Mouse (Mus musculus) retina, postnatal 1 day (tissue): ENCODE measurements around the gene Gdpd5.

Source experiments
- DNase-seq: peaks from one replicate; pipeline ENCODE4 v3.0.0-alpha.2; 2012

The Gdpd5 gene

DNA sequence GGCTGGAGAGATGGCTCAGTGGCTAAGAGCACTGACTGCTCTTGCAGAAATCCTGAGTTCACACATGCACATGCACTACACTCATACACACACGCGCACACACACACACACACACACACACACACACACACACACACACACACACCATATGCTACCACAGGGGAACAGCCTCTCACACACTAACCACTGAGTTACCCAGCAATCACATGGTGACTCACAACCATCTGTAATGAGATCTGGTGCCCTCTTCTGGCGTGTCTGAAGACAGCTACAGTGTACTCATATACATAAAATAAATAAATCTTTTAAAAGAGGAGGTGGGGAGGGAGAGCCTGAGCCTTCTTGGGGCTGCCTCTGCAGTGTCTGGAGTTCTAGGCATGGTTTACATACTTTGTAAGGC is 6.9 kb upstream of the Gdpd5 start:
- DNase-seq: peak; percentile 58

- peak; percentile 65 for DNase-seq
Observed at GRCm38 (mm10) chr7:99375455-99375854, 5.8 kb upstream of the Gdpd5 start.

DNA sequence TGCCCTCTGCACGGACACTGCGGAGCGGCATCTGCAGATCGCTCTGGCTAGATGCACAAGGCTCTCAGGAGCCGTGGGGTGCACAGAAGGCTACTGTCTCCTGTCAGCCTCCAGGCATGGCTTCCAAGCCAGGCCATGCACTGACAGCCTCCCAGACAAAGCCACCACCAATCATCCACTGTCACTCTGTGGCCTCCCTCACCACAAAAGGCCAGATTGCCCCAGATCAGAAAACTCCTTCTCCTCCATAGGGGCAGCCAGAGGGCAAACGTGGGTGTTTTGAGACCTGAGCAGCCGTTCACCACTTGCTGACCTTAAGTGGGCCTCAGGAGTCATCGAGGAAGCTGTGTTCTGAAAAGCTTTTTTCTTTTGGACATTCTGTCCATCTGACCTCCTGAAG is 2.3 kb upstream of the Gdpd5 start:
- DNase-seq: no peak

GRCm38 (mm10) chr7:99380491-99381213 is 562 bp upstream of the Gdpd5 start:
- DNase-seq: peak; percentile 83

DNA sequence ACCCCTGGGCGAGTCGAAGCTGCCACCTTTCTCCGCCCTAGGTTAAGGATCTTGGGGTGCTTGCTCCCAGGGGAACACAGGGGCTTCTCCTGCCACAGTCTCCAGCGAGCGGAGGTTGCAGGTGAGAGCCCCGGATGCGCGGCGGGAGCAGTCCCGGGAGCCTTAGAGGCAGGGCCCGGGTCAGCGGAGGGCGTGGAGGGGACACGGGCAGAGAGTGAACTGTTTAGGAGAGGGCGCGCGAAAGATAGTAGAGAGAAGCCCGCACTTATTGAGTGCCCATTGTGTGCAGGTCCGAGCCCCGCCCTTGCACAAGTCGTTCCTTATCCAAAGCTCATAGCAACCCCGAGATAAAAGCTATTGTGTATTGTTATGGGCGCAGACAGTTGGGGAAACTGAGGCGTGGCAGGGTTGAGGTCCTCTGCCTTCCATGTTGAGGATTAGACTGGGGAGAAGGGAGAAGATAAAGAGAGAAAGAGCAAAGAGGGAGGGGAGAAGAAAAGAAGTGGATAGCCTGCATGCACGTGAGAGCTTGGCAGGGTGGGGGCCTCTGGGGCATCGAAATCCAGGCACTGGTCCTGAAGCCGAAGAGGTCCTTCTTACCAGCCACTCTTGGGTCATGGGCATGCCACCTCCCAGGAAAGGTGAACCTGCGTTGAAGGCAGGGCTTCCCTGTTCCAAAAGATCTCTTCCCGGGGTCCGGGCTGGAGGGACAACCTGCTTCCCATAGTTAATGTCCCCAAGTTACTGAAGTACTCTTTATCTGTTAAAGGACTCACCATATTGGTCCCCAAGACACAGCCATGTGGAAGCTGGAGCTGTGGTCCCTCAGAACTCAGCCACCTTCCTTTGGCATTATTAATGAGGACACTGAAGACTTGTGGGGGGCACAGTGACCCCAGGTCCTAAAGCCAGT is 1.1 kb downstream of the Gdpd5 start:
- DNase-seq: no peak

DNA sequence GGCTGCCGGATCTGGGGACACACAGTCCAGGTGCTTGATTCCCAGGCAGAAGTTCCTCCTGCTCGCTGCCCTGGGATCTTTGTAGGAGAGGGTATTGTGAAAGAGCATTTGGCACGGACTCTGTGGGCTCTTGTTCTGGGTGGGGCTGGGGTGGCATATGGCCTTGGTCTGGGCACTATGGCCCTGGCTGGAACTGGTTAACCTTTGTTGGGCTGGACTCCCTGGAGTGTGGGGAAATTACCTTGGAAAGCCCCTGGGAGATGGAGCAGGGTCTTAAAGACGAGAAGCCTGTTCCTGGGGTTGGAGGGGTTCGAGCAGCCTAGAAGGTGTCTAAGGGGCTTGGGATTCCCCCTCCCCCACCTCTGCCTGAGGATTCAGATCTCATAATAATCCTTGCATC is 2.0 kb downstream of the Gdpd5 start:
- DNase-seq: no peak

DNA sequence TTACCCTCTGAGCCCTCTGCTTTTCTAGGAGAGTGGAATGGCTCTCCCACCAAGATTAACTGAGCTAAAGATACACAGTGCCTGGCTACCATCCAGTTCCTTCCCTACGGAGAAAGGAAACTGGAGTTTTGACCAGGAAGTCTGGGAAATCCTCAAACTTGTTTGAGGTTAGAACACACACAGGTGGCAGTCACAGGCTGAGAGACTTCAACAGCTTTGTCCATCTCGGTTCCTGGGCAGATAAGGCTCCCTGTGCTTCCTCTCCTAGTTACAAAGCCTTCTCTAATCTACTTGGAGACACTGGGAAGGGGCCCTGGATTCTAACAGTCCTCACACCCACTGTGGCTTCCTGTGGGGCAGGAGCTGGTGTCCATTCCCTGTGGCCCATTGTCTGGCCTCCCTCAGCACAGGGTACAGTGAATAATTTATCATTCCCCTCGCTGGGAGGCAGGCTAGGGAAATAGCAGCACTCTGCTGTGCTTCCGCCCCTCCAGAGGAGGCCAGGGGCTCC is 2.9 kb downstream of the Gdpd5 start:
- peak; percentile 53 for DNase-seq

DNA sequence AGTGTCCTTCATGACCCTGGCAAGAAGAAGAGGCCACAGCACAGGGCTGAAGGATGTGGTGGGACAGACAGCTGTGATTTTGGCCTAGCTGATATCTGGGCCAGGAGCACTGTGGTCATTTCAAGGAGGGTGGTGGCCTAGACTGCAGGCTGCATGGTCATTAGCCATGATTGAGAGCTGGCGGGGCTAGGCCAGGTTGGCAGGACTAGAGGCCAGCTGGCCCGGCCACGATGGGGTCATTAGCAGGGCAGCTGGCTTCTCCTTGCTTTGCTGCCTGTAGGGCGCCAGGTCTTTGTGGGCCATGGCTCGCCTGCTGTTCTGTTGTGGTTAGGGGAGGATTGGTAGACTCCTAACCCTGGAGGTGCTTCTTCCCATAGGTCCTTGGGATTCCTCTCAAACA is 4.8 kb downstream of the Gdpd5 start:
- peak; percentile 68 for DNase-seq

DNA sequence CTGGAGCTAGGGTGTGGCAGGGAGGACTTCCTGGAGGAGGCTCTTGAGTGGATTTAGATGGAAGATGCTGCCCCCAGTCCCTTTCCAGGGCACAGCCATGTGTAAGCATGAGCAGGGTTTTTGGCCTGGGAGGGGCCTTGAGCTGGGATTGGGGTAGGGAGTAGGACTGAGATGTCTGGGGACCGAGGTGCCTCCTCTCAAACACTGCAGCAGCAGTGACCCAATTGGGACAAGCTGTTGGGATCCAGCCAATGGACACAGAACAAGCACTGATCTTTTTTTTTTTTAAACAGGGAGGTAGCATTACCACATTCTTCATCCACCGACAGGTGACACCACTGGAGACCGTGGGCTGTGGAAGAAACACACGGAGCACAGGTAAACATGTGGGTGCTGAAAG is 5.6 kb downstream of the Gdpd5 start:
- DNase-seq: no peak

- DNase-seq: no peak
Observed at GRCm38 (mm10) chr7:99387356-99387755, 6.1 kb downstream of the Gdpd5 start.

- peak; percentile 70 for DNase-seq
Observed at GRCm38 (mm10) chr7:99390559-99390958, 9.3 kb downstream of the Gdpd5 start.

DNA sequence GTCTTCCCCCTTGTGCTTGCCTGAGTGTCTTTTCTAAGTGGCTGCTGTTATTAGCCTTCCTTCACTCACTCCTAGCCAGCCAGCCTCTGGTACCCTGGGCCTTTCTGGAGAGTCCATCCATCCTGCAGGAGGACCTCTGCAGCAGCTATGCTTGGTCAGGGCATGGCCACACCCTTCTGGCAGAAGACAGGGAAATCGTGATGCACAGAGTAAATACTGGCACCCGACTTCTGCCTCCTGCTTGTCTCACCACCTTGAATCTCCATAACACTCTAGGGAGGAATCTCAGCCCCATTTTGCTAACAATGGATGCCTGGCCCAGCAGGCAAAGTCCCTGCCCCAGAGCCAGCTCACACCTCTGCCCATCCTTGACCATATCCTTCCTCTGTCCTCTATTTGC is 11.5 kb downstream of the Gdpd5 start:
- DNase-seq: no peak

- DNase-seq: no peak
Observed at GRCm38 (mm10) chr7:99393711-99394325, 12.6 kb downstream of the Gdpd5 start.

- no peak for DNase-seq
Observed at GRCm38 (mm10) chr7:99395385-99395784, 14.2 kb downstream of the Gdpd5 start.

GRCm38 (mm10) chr7:99395908-99396616 is 14.8 kb downstream of the Gdpd5 start:
- peak; percentile 77 for DNase-seq

GRCm38 (mm10) chr7:99396994-99397659 is 15.9 kb downstream of the Gdpd5 start:
- no peak for DNase-seq

DNA sequence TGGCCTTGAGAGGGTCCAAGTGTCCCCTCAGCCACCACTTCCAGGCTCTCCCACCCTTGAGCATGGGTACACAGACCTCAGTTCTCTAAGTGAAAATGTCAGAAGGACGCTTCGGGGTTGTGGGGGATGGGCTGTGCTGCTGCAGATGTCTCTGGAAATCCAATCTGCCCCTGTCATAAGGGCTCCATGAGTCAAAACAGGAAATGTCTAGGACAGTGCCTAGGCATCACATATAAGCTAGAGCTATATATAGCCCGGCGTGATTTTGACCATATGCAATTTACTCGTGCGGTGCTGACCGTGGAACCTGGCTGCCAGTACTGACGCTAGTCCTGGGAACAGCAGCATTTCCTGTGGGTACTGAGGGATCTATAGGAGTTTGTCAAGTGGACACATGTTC is 20.2 kb downstream of the Gdpd5 start:
- no peak for DNase-seq

DNA sequence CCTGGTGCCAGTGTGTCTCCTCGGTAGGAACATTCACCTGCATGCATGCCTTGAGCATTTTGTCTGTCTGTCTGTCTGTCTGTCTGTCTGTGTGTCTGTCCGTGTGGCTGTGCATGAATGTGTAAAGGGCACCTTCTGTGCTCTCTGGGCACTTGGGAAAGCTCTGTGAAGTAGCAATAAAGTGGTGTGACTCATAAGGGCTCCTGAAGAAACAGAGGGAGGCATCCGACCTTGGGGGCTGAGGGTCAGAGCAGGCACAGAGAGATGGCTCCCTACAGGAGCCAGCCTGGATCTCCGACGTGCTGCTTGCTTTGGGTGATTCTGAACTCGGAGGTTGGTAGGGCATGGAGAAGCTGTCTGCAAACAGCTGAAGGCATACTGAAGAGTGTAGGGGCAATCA is 21.3 kb downstream of the Gdpd5 start:
- no peak for DNase-seq

- no peak for DNase-seq
Observed at GRCm38 (mm10) chr7:99403254-99403653, 22.0 kb downstream of the Gdpd5 start.

DNA sequence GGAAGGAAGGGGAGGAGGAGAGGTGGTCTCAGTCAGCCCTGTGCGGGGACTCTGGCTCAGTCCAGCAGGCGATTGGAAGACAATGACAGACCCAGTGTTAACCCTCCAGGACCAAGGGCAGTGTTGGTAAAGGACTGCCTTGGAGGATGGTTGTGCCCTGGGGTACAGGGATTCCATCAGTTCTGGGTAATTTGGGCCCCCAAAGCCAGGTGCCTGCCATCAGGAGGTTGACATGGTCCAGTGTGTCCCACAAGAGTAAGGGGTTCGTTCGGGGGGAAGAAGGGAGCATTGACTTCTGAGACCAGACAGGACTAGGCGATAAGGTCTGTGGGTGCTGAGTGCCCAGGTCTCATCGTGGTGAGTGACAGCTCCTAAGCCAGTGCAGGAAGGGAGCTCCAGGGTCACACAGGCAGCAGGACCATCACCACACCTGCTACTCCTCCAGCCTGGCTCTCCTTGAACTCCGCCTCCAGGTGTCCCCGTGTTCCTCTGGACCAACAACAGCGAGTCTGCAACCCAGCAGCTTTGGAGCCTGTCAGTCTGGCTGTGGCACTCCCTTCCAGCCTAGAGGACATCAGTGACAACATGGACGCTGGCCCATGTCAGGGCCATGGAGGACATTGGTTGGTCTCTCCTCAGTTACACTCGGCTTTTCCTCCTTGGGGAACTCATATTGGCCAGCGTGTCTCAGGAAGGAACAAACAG is 23.0 kb downstream of the Gdpd5 start:
- DNase-seq: no peak

DNA sequence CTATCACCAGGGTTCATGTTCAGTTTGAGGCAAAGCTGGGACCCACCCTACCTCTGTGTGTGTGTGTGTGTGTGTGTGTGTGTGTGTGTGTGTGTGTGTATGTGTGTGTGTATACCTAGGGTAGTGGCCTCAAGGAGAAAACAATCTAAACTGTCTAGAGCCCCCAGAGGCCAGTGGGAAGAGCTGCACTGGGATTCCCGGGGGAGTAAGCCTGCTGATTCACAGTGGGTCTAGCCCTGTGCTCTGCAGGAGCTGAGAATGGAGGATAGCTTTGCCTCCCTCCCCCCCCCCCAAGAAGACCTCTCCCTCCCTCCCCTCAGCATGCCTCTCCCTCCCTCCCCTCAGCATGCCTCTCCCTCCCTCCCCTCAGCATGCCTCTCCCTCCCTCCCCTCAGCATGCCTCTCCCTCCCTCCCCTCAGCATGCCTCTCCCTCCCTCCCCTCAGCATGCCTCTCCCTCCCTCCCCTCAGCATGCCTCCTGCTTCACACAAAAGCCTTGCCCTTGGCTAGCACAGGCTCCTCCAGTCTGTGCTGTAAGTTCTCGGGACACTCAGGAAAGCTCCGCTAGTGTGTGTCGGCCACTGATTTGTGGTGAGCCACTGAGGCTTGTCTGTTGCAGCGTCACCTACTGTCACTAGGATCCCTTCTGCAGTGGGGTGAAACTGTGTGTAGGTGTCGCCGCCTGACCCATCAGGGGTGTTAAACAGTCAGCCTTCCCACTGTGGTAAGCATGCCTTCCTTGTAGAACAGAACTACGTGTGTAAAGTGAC is 24.4 kb downstream of the Gdpd5 start:
- DNase-seq: peak; percentile 44
